Mouse (Mus musculus): Measurements from ENCODE around the gene Copb1. TPM values are rescaled to one million over a fixed set of nuclear protein-coding genes. Genes with fewer than 3 reads are reported as not detected.

Gene Copb1
- total RNA-seq, 2 experiments from 2014 or later = 52.5 to 60.5 TPM

DNA sequence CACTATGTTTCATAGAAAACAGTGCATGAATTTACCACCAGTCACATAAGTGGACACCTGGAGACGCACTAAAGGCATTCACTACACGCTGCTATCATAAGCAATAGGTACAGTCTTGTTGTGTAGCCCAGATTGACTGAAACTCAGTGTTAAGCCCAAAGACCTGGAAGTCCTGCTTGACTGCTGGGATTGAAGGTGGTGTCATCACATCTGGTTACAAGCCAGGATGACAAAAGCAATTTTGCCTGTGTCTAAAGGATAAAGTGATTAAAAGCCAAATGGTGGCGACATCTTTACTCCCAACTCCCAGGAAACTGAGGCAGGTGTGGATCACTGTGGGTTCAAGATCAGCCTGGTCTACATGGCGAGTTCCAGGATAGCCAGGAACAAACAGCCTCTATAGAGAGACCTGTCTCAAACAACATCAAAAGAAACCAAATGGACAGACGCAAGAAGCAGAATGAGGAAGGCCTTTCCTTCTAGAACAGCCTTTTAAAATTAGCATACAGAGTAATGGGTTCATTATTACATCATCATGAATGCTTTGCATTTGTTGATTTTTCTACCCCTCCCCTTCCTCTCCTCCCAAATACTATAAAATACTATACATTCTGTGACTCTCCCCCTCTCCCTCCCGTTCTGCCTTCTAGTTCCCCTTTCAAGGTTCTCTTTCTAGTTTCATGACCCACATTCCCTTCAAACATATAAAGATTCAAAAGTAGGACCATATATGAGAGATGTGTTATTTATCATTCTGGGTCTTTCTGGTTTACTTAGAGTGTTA is 61.0 kb downstream of the Copb1 start:
- TF ChIP-seq CTCF (IDR thresholded peaks at IDR 0.05) = no peak
- Histone ChIP-seq H3K4me3 (no peak overlapping the region), H3K27ac (no peak overlapping the region)
- no peak for DNase-seq (ENCODE audit: extremely low spot score in 1 of 2, low spot score in 2 of 2)
- intact Hi-C loops (cut with DNase I) = no loop called here

- no peak for DNase-seq (ENCODE audit: extremely low spot score in 1 of 2, low spot score in 2 of 2)
- intact Hi-C loops (cut with DNase I) = no loop called here
- Histone ChIP-seq H3K4me3 (no peak overlapping the region), H3K27ac (no peak overlapping the region)
- TF ChIP-seq CTCF (IDR thresholded peaks at IDR 0.05) = no peak
Observed at GRCm38 (mm10) chr7:114192581-114192980, 61.9 kb downstream of the Copb1 start.

DNA sequence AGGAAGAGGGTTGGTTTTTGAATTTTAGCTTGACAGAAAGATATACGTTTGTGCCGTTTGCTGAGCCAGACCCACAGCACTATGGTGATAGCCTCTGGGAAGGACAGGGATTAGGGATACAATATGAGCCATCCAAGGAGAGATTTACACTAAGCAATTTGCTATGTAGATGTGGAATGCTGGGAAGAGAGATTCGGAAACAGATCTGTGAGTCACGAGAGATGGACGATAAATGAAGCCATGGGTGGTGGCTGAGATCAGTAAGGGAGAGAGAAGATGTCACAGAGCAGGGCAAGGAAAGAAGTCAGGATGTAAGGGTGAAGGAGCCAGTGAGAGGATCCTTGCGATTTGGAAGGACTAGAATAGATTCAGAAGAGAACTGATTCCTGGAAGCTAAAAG is 71.1 kb downstream of the Copb1 start:
- H3K27ac ChIP-seq = no peak overlapping the region
- intact Hi-C loops (cut with DNase I) = loop anchor here (5.0 kb wide), 2 partner anchors 66 to 101 kb away; partner anchors contain the start of gene Rras2
- no peak overlapping the region for H3K4me3 ChIP-seq
- TF ChIP-seq CTCF (IDR thresholded peaks at IDR 0.05) = no peak
- no peak for DNase-seq (ENCODE audit: extremely low spot score in 1 of 2, low spot score in 2 of 2)

DNA sequence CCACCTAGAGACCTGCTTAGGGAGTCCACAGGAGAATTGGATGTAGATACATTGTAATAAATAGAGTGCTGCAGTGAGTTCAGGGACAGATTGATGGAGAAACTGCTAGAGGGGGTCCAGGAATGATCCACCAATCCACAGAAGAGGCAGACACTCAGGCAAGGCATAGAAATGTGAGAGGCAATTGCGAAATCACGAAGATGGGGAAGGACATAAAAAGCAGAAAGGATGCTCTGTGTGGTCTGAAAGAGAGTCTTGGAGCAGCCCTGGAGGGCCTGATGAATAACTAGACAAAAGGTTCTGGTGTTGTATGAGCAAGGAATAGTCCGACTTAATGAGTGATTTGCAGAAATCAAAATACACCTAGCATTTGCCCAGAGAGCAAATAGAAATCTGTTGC is 71.8 kb downstream of the Copb1 start:
- Histone ChIP-seq H3K4me3 (no peak overlapping the region), H3K27ac (peak overlapping the region; percentile 26; the same call in 1 of the 2 replicates)
- DNase-seq (ENCODE audit: extremely low spot score in 1 of 2, low spot score in 2 of 2) = no peak
- intact Hi-C loops (cut with DNase I) = loop anchor here (5.0 kb wide), 2 partner anchors 65 to 100 kb away; partner anchors contain the start of gene Rras2
- TF ChIP-seq CTCF (IDR thresholded peaks at IDR 0.05) = no peak; the same call in 1 of the 2 replicates

- intact Hi-C loops (cut with DNase I) = loop anchor here (1.0 to 5.0 kb wide), 3 partner anchors 43 to 99 kb away; partner anchors contain the start of gene Rras2
- TF ChIP-seq CTCF (IDR thresholded peaks at IDR 0.05) = no peak
- peak; percentile 71 to 86 for DNase-seq (ENCODE audit: extremely low spot score in 1 of 2, low spot score in 2 of 2)
- H3K4me3 ChIP-seq = no peak overlapping the region
- peak overlapping the region; percentile 26; the same call in 1 of the 2 replicates for H3K27ac ChIP-seq
Observed at GRCm38 (mm10) chr7:114181391-114181790, 73.1 kb downstream of the Copb1 start.

DNA sequence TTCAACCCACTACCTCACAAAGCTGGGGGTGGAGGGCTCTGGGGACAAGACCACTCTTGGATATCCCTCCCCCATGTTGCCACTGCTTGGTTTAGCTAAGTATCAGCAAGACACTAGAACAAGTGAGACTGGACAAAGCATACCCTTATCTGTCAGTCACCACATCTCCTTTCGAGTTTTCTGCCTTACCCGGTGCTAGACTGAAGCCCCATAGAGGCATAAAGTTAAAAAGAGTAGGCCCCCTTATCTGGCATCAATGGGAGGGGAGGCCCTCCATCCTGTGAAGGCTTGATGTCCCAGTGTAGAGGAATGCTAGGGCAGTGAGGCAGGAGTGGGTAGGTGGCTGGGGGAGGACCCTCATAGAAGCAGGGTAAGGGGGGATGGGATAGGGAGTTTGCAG is 77.9 kb downstream of the Copb1 start:
- TF ChIP-seq CTCF (IDR thresholded peaks at IDR 0.05) = no peak
- intact Hi-C loops (cut with DNase I) = no loop called here
- H3K4me3 ChIP-seq = no peak overlapping the region
- DNase-seq (ENCODE audit: extremely low spot score in 1 of 2, low spot score in 2 of 2) = no peak
- no peak overlapping the region for H3K27ac ChIP-seq

GRCm38 (mm10) chr7:114171354-114172097 is 83.0 kb downstream of the Copb1 start:
- no peak overlapping the region for H3K4me3 ChIP-seq
- no peak for TF ChIP-seq CTCF (IDR thresholded peaks at IDR 0.05)
- no peak overlapping the region for H3K27ac ChIP-seq
- no peak for DNase-seq (ENCODE audit: extremely low spot score in 1 of 2, low spot score in 2 of 2)
- intact Hi-C loops (cut with DNase I) = no loop called here

DNA sequence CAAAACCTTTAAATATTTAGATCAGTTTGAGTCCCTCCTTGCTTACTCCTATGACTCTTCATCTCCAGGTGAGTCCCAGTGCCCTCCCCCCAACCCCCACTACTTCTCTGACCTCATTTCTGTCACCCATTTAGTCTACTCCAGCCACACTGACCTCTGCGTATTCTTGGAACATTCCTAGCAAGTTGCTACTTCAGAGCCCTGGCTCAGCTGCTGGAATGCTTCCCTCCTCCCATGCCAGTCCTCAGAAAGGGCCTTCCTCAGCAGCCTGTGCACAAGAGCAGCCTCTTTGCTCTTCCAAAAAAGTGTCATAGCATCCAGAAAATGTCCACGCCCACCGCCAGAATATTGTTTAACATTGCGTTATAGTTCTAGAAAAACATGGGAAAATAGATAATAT is 84.5 kb downstream of the Copb1 start:
- intact Hi-C loops (cut with DNase I) = no loop called here
- H3K4me3 ChIP-seq = no peak overlapping the region
- no peak for TF ChIP-seq CTCF (IDR thresholded peaks at IDR 0.05)
- no peak overlapping the region for H3K27ac ChIP-seq
- DNase-seq (ENCODE audit: extremely low spot score in 1 of 2, low spot score in 2 of 2) = no peak

DNA sequence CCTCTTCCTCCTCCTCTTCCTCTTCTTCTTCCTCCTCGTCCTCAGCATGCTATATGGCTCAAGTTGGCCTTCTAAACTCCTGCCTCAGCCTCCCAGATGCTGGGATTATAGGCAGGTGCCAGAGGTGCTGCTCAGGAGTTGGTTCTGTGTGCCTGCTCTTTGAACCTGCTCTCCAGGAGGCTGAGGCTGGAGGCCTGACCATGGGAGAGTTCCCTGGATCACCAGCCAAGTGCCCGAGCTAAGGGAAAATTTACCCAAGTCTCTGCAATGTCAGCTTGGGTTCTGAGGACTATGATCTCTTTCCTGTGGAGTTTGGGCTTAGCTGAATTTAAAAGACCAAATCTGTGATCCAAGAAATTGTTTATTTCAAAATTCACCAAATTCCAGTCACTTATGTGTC is 85.1 kb downstream of the Copb1 start:
- no peak overlapping the region for H3K4me3 ChIP-seq
- intact Hi-C loops (cut with DNase I) = no loop called here
- TF ChIP-seq CTCF (IDR thresholded peaks at IDR 0.05) = no peak
- no peak overlapping the region for H3K27ac ChIP-seq
- no peak for DNase-seq (ENCODE audit: extremely low spot score in 1 of 2, low spot score in 2 of 2)

Other genes with a start within 250 kb of the Copb1 start
- 10 to 100 TPM; 16.4 to 20.8 TPM for gene Rras2, start 136.9 kb downstream of the Copb1 start, total RNA-seq (2021)
- 100 to 1,000 TPM in 1 of 2 experiments, 10 to 100 TPM in 1; 98.8 to 103 TPM for gene Psma1, start 21.4 kb upstream of the Copb1 start, total RNA-seq (2021)
- gene Pde3b, start 160.6 kb upstream of the Copb1 start, total RNA-seq (2021) = 1 to 10 TPM; 7.3 to 9.9 TPM